Mouse (Mus musculus): ENCODE results near the gene Dab1. TPM values are rescaled to one million over a fixed set of nuclear protein-coding genes. Genes with fewer than 3 reads are reported as not detected.
A peak's percentile ranks its signal among the peaks of the same experiment; 100 is the strongest.

The Dab1 gene
- polyA plus RNA-seq, 1 experiment from 2014 or later, result 0.39 TPM

DNA sequence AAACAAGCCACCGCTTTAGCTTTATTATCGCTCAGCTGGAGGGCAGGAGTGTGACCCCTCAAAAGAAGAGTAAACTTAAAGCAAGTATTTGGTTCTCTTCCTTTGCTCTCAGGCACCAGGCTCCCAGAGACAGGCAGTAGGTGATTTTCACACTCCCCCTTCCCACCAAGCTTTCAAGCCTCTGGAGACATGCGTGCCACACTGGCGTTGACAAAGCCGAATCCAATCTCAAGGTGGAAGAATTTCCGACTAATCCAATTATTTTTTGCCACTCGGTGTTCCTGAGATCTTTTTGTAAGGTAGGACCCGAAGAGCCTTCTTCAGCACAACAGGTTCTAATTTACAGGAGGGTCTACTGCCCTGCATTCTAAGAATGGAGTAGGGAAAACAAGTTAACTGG, 747.3 kb downstream of the Dab1 start:
- TF ChIP-seq CTCF (IDR thresholded peaks at IDR 0.05) (no peak), EP300 (IDR thresholded peaks at IDR 0.05) (no peak)
- no peak for ATAC-seq
- DNase-seq (ENCODE audit: low spot score), result no peak
- Histone ChIP-seq H3K4me2 (replicated peaks; ENCODE audit: low read depth, low read length) (peak overlapping the region; percentile 93), H3K4me3 (ENCODE audit: low read depth, low read length) (peak overlapping the region; percentile 48), H3K9ac (replicated peaks; ENCODE audit: low read depth) (no peak overlapping the region), H3K9me3 (ENCODE audit: low read length) (no peaks in the 10 kb centered on the region), H3K27me3 (replicated peaks; ENCODE audit: insufficient read depth, low read length) (peaks cover 50% of the 10 kb centered on the region), H3K27ac (ENCODE audit: low read length) (no peak overlapping the region), H3K4me1 (ENCODE audit: insufficient read depth, low read depth, low read length) (no peaks in the 10 kb centered on the region), H3K36me3 (ENCODE audit: insufficient read depth, low read length) (no peaks in the 10 kb centered on the region)
- 13% methylated on average over 8 of the region's 8 CpGs for WGBS

DNA sequence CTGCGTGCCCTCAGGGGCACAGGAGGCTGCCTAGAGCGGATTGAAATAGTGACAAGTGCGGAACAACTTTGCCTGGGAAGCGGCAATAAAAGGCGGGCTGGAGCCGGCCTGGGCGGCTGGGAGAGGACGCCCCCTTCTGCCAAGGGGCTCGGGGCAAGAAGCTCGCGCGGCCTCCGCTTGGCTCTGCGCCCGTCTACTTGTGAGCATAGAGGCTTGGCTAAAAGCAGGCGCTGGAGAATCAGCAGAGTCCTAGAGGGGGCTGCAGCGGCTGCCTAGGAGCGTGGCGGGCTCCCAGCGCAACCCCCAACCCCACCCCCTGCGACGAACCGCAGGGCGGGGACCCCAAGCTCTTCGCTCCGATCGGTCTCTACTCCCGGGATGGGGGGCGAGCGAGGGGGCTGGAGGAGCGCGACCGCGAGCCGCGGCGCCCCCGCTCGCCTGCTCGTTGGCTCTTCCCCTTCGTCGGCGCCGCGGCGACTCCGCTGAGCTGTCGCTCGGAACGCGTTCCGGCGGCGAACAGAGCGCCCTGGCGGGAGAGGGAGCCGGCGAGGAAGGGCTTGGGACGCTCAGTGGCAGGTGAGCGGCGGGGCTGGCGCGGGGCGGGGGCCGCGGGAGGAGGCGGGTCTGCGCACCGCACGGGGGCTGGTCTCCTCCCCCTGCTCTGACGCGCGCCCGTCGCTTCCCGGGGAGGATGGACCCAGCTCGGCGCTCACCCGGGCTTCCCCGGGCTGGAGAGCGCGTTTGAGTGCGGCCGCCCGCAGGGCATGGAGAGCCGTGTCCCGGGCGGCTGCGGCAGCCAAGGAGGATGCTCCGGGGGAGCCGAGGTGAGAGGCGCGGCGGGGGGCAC, 748.0 kb downstream of the Dab1 start:
- peaks cover 50% of the 10 kb centered on the region for H3K27me3 ChIP-seq (replicated peaks; ENCODE audit: insufficient read depth, low read length)
- 3% methylated on average over 50 of the region's 94 CpGs for WGBS
- H3K36me3 ChIP-seq (ENCODE audit: insufficient read depth, low read length), result no peaks in the 10 kb centered on the region
- H3K9ac ChIP-seq (replicated peaks; ENCODE audit: low read depth), result no peak overlapping the region
- DNase-seq (ENCODE audit: low spot score), result peak; percentile 31
- TF ChIP-seq CTCF (IDR thresholded peaks at IDR 0.05) (no peak), EP300 (IDR thresholded peaks at IDR 0.05) (no peak)
- peak overlapping the region; percentile 93 for H3K4me2 ChIP-seq (replicated peaks; ENCODE audit: low read depth, low read length)
- H3K9me3 ChIP-seq (ENCODE audit: low read length), result no peaks in the 10 kb centered on the region
- no peaks in the 10 kb centered on the region for H3K4me1 ChIP-seq (ENCODE audit: insufficient read depth, low read depth, low read length)
- peak overlapping the region; percentile 48 for H3K4me3 ChIP-seq (ENCODE audit: low read depth, low read length)
- peak; percentile 83 for ATAC-seq
- no peak overlapping the region for H3K27ac ChIP-seq (ENCODE audit: low read length)

DNA sequence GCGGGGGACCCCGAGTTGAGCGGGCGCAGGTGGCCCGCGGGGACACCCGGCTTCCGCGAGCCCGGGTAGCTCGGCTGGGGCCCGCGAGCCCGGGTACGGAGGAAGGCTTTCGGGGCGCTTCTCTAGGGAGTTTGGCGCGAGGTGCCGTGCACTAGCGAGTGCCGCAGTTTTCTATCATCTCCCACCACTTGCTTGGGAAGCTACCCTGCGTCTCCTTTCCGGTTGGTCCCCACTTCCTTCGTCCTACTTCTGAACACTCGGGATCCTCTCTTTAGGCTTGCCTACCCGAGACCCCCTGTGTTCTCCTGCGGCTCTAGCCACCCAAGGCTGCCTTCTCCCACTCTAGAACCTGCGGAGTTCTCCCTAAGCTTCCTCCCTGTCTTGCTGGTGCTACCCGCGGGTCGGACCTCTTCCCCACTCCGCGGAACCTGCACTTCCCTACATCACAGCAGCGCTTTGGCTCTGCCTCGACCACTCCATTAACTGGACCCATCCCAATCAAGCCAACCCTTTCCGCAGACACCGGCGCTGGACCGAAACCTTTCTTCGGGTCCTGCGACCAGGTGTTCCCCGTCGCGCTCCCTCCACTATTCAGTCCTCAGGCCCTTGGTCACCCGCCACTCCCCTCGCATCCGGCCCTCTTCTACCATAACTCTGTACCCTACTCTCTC, 748.7 kb downstream of the Dab1 start:
- H3K4me2 ChIP-seq (replicated peaks; ENCODE audit: low read depth, low read length), result peak overlapping the region; percentile 93
- H3K36me3 ChIP-seq (ENCODE audit: insufficient read depth, low read length), result no peaks in the 10 kb centered on the region
- peaks cover 50% of the 10 kb centered on the region for H3K27me3 ChIP-seq (replicated peaks; ENCODE audit: insufficient read depth, low read length)
- no peaks in the 10 kb centered on the region for H3K9me3 ChIP-seq (ENCODE audit: low read length)
- no peak for TF ChIP-seq CTCF (IDR thresholded peaks at IDR 0.05)
- no peak for TF ChIP-seq EP300 (IDR thresholded peaks at IDR 0.05)
- WGBS, result 3% methylated on average over 27 of the region's 48 CpGs
- H3K4me1 ChIP-seq (ENCODE audit: insufficient read depth, low read depth, low read length), result no peaks in the 10 kb centered on the region
- no peak overlapping the region for H3K9ac ChIP-seq (replicated peaks; ENCODE audit: low read depth)
- ATAC-seq (peak; percentile 46), DNase-seq (ENCODE audit: low spot score) (no peak)
- peak overlapping the region; percentile 48 for H3K4me3 ChIP-seq (ENCODE audit: low read depth, low read length)
- H3K27ac ChIP-seq (ENCODE audit: low read length), result no peak overlapping the region

DNA sequence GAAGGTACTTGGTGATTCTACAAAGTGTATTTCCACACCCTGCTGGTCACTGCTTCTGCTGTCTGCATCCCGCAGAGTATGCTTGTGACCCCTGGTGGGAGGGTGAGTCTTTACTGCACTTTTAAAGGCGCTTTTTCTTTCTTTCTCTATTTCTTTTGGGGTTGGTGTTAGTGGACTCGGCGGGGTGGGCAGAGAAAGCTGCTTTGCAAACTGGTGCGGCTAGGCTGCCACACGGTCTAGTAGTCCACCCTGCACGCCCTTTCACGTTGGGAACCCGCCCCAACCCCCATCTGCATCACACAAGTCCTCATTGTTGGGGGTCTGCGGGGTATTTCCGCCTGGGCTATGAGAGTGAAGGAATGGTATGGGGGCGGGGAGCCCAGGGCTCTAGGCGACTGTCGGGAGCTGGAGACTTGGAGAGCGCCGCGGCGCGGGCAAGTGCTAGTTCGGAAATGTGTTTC, 749.4 kb downstream of the Dab1 start:
- ATAC-seq, result no peak

DNA sequence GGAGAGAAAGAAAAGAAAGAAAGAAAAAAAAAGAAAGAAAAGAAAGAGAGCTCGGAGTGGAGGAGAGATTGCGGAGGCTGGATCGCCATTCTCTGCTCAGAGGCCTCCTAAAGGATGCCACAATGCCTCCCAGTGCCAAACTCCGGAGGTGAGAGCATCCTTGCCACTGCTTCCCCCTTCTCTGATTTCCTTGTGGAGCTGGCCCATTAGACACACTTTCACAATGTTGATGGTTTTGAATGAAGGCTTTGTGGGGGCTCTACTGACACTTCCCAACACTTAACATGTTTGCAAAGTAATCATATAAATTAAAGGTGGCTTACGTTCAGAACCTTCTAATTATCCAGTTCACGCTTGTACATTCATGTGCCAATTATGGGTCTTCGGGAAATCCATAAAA, 749.9 kb downstream of the Dab1 start:
- ATAC-seq, result no peak
- Histone ChIP-seq H3K27ac (ENCODE audit: low read length) (no peak overlapping the region), H3K9me3 (ENCODE audit: low read length) (no peaks in the 10 kb centered on the region), H3K9ac (replicated peaks; ENCODE audit: low read depth) (no peak overlapping the region), H3K27me3 (replicated peaks; ENCODE audit: insufficient read depth, low read length) (peaks cover 50% of the 10 kb centered on the region), H3K4me2 (replicated peaks; ENCODE audit: low read depth, low read length) (no peak overlapping the region), H3K36me3 (ENCODE audit: insufficient read depth, low read length) (no peaks in the 10 kb centered on the region), H3K4me1 (ENCODE audit: insufficient read depth, low read depth, low read length) (no peaks in the 10 kb centered on the region), H3K4me3 (ENCODE audit: low read depth, low read length) (0 out of 2 replicates have a peak overlapping the region, but pooled peaks have one; percentile 19)
- TF ChIP-seq EP300 (IDR thresholded peaks at IDR 0.05), result no peak
- TF ChIP-seq CTCF (IDR thresholded peaks at IDR 0.05), result no peak
- DNase-seq (ENCODE audit: low spot score), result no peak
- 10% methylated on average over 7 of the region's 7 CpGs for WGBS

More for the DNA sequence above, 749.4 kb downstream of the Dab1 start:
- H3K4me3 ChIP-seq (ENCODE audit: low read depth, low read length), result peak overlapping the region; percentile 19; the same call in 1 of the 2 replicates
- H3K9me3 ChIP-seq (ENCODE audit: low read length), result no peaks in the 10 kb centered on the region
- DNase-seq (ENCODE audit: low spot score), result no peak
- TF ChIP-seq CTCF (IDR thresholded peaks at IDR 0.05) (peak; percentile 24), EP300 (IDR thresholded peaks at IDR 0.05) (no peak)
- no peak overlapping the region for H3K27ac ChIP-seq (ENCODE audit: low read length)
- H3K36me3 ChIP-seq (ENCODE audit: insufficient read depth, low read length), result no peaks in the 10 kb centered on the region
- no peak overlapping the region for H3K9ac ChIP-seq (replicated peaks; ENCODE audit: low read depth)
- H3K27me3 ChIP-seq (replicated peaks; ENCODE audit: insufficient read depth, low read length), result peaks cover 50% of the 10 kb centered on the region
- 0 out of 2 replicates have a peak overlapping the region, but pooled peaks have one; percentile 93 for H3K4me2 ChIP-seq (replicated peaks; ENCODE audit: low read depth, low read length)
- no peaks in the 10 kb centered on the region for H3K4me1 ChIP-seq (ENCODE audit: insufficient read depth, low read depth, low read length)
- WGBS, result under 1% methylated on average over 20 of the region's 20 CpGs

DNA sequence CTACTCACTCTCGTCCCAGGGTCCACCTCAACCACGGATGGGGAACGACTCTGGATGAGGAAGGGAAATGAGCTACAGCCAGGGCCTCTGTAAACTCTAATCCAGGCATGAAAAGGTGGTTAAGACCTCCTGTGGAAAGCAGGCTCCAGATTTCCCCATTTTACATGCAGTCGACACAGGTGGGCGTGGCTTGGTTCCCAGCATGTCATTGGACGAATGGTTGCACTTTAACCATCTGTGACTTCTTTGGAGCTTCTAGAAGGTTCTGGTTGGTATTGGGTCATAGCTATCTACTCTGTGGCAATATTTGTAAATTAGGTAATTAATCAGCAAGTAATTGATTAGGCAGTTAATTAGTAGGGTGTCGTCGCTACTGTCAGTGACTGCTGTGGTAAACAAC, 752.0 kb downstream of the Dab1 start:
- no peak overlapping the region for H3K4me3 ChIP-seq (ENCODE audit: low read depth, low read length)
- DNase-seq (ENCODE audit: low spot score), result no peak
- no peak overlapping the region for H3K27ac ChIP-seq (ENCODE audit: low read length)
- no peak for ATAC-seq
- peaks cover 42% of the 10 kb centered on the region for H3K27me3 ChIP-seq (replicated peaks; ENCODE audit: insufficient read depth, low read length)
- TF ChIP-seq EP300 (IDR thresholded peaks at IDR 0.05) (no peak), CTCF (IDR thresholded peaks at IDR 0.05) (no peak)
- no peaks in the 10 kb centered on the region for H3K9me3 ChIP-seq (ENCODE audit: low read length)
- H3K4me1 ChIP-seq (ENCODE audit: insufficient read depth, low read depth, low read length), result no peaks in the 10 kb centered on the region
- no peaks in the 10 kb centered on the region for H3K36me3 ChIP-seq (ENCODE audit: insufficient read depth, low read length)
- 57% methylated on average over 8 of the region's 8 CpGs for WGBS
- H3K9ac ChIP-seq (replicated peaks; ENCODE audit: low read depth), result no peak overlapping the region
- H3K4me2 ChIP-seq (replicated peaks; ENCODE audit: low read depth, low read length), result no peak overlapping the region
